Mouse (Mus musculus) MEL (cell line): ENCODE results near the gene Catsper1.

Experiments
- BHLHE40 ChIP-seq: IDR thresholded peaks from 2 replicates; pipeline ENCODE4 v1.6.1; 2012; ENCODE audit warnings: low read depth, mild to moderate bottlenecking, inconsistent platforms, low read length, improper control_type of control experiment, borderline replicate concordance
- CHD1 ChIP-seq: IDR thresholded peaks from 2 replicates; pipeline ENCODE4 v1.6.1; 2012; ENCODE audit warnings: low read depth, mild to moderate bottlenecking, inconsistent platforms, low read length, improper control_type of control experiment
- CHD2 ChIP-seq: IDR thresholded peaks from 2 replicates; pipeline ENCODE4 v1.6.1; 2011; ENCODE audit warnings: low read length, improper control_type of control experiment
- CTCF ChIP-seq, 3 experiments: IDR thresholded peaks in 2 of 3; conservative IDR thresholded peaks in 1 of 3; 2 replicates each; pipeline ENCODE4 v1.5.1; 2011 to 2012; ENCODE audit warnings: low read length in 3 of 3, low read depth in 2 of 3, mild to moderate bottlenecking in 2 of 3, improper control_type of control experiment in 1 of 3, inconsistent platforms in 1 of 3, mixed read lengths in 1 of 3, moderate library complexity in 1 of 3; ENCODE audit not compliant: control insufficient read depth in 1 of 3, insufficient read depth in 1 of 3, poor library complexity in 1 of 3, severe bottlenecking in 1 of 3
- ELF1 ChIP-seq: IDR thresholded peaks from 2 replicates; pipeline ENCODE4 v1.6.1; 2014; ENCODE audit warnings: low read depth, mild to moderate bottlenecking, inconsistent platforms, low read length, improper control_type of control experiment, moderate library complexity
- EP300 ChIP-seq, 2 experiments: IDR thresholded peaks; 2 replicates each; pipeline ENCODE4 v1.6.1; 2011; ENCODE audit warnings: improper control_type of control experiment in 2 of 2, low read length in 2 of 2, low read depth in 1 of 2, mild to moderate bottlenecking in 1 of 2
- KAT2A ChIP-seq: conservative IDR thresholded peaks from 2 replicates; pipeline ENCODE4 v1.6.1; 2012; ENCODE audit warnings: low read depth, low read length, improper control_type of control experiment, inconsistent platforms
- TBP ChIP-seq: IDR thresholded peaks from 2 replicates; pipeline ENCODE4 v1.8.0; 2011; ENCODE audit warnings: low read depth, low read length, improper control_type of control experiment

DNA sequence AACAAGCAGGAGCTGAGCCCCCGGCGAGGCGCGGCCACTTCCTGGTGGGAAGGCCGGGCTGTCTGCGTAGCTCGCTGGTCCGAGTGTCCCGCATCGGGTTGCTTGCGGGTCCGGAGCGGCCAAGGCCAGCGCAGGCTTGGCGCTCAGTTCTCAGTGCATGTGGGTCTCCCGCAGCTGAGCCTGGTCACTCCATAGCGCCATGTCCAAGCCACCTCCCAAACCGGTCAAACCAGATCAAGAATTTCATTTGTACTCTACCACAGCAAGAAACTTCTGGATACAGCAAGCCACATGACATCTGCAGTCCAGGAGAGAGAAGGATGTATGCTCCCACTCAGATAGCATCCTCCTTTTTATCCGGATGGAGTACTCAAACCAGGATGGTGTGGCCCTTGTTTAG lies 7.6 kb upstream of the Catsper1 start:
- TF ChIP-seq ELF1 (no peak), TBP (no peak), KAT2A (no peak), EP300 (IDR thresholded peaks at IDR 0.05; ENCODE audit: low read depth in 1 of 2, low read length in 2 of 2) (no peak), CTCF (IDR thresholded peaks at IDR 0.05 in 2 of 3, conservative IDR thresholded peaks at IDR 0.05 in 1 of 3; ENCODE audit: control insufficient read depth in 1 of 3, insufficient read depth in 1 of 3, low read depth in 2 of 3, low read length in 3 of 3, poor library complexity in 1 of 3, severe bottlenecking in 1 of 3) (no peak), CHD1 (no peak), CHD2 (no peak), BHLHE40 (no peak)
